Mouse (Mus musculus) intestine, postnatal 0 days (tissue): ENCODE measurements around the gene Dnm2. TPM values are rescaled to one million over a fixed set of nuclear protein-coding genes. Genes with fewer than 3 reads are reported as not detected.
A peak's percentile ranks its signal among the peaks of the same experiment; 100 is the strongest.

ENCODE experiments used
- ATAC-seq: fragments of 200-750 bp; cut with Nextera tagmentation; 2 replicates; pipeline ENCODE4 v1.8.0; 2017; ENCODE audit warnings: mild to moderate bottlenecking, moderate TSS enrichment, moderate library complexity
- H3K27ac ChIP-seq: fragments of 300-500 bp; sonication (generic); 2 replicates; pipeline ENCODE4 v1.5.1; 2014; ENCODE audit warnings: mild to moderate bottlenecking, low read depth, low read length, moderate library complexity
- H3K27me3 ChIP-seq: fragments of 300-500 bp; sonication (generic); replicated peaks from 2 replicates; pipeline ENCODE4 v1.6.1; 2014; ENCODE audit warnings: low read length, mixed read lengths; ENCODE audit not compliant: control insufficient read depth, insufficient read depth
- H3K36me3 ChIP-seq: fragments of 300-500 bp; sonication (generic); 2 replicates; pipeline ENCODE4 v1.6.1; 2014; ENCODE audit warnings: mild to moderate bottlenecking, moderate library complexity; ENCODE audit not compliant: control insufficient read depth, insufficient read depth
- H3K4me1 ChIP-seq: fragments of 300-500 bp; sonication (generic); replicated peaks from 2 replicates; pipeline ENCODE4 v1.6.1; 2014; ENCODE audit warnings: antibody characterized with exemption, low read length, mixed read lengths; ENCODE audit not compliant: control insufficient read depth, insufficient read depth
- H3K4me2 ChIP-seq: fragments of 300-500 bp; sonication (generic); replicated peaks from 2 replicates; pipeline ENCODE4 v1.6.1; 2014; ENCODE audit warnings: low read depth, mild to moderate bottlenecking, moderate library complexity
- H3K4me3 ChIP-seq: fragments of 300-500 bp; sonication (generic); 2 replicates; pipeline ENCODE4 v1.5.1; 2014; ENCODE audit warnings: low read depth, low read length
- H3K9ac ChIP-seq: fragments of 300-500 bp; sonication (generic); 2 replicates; pipeline ENCODE4 v1.6.1; 2014; ENCODE audit warnings: mild to moderate bottlenecking, low read depth, low read length
- H3K9me3 ChIP-seq: fragments of 300-500 bp; sonication (generic); 2 replicates; pipeline ENCODE4 v1.6.1; 2016; ENCODE audit warnings: mixed run types; ENCODE audit not compliant: control insufficient read depth
- CTCF ChIP-seq: sonication (generic); IDR thresholded peaks from 2 replicates; pipeline ENCODE4 v1.5.1; 2016; ENCODE audit warnings: low read depth, mild to moderate bottlenecking, control low read depth, antibody characterized with exemption, moderate library complexity
- WGBS: fragments of 180-500 bp; shearing (Covaris S2); extraction: QIAGEN DNeasy Blood & Tissue Kit; methylation state at CpG from one replicate; pipeline ENCODE4 v1.1.7; 2014; 5-methylcytosine and 5-hydroxymethylcytosine counted together
- polyA plus RNA-seq: library from polyadenylated mRNA; unstranded; fragments of >200 nt; fragmentation: Nextera tagmentation; extraction: Ambion mirVana; gene quantifications from 2 replicates; pipeline ENCODE4 v1.2.1, GENCODE M21; 2015

Gene Dnm2
- polyA plus RNA-seq = 69.6 and 74.7 TPM in 2 replicates

- Histone ChIP-seq H3K27me3 (no peaks in the 10 kb centered on the region), H3K4me2 (peak within 1 kb of the TSS; percentile 75), H3K27ac (peak within 1 kb of the TSS; percentile 95), H3K4me3 (peak within 1 kb of the TSS; percentile 92), H3K36me3 (peaks cover 14% of the 10 kb centered on the region; the same call in 1 of the 2 replicates), H3K9ac (peak within 1 kb of the TSS; percentile 93), H3K9me3 (no peaks in the 10 kb centered on the region), H3K4me1 (peaks cover 8% of the 10 kb centered on the region; the same call in 1 of the 2 replicates)
- peak; percentile 98 for ATAC-seq
- TF ChIP-seq CTCF = no peak
- WGBS = under 1% methylated on average over 74 of the region's 82 CpGs
Measured at GRCm38 (mm10) chr9:21424631-21425555, at the start of gene Dnm2. Gene Dnm2, plus strand, starts transcription at chr9:21424908.

- 78% methylated on average over 3 of the region's 3 CpGs for WGBS
- H3K4me2 ChIP-seq = no peak overlapping the region
- H3K27me3 ChIP-seq = no peaks in the 10 kb centered on the region
- no peaks in the 10 kb centered on the region; the same call in none of the 2 replicates for H3K36me3 ChIP-seq
- H3K4me3 ChIP-seq = no peak overlapping the region
- no peak for TF ChIP-seq CTCF
- no peak overlapping the region for H3K9ac ChIP-seq
- H3K27ac ChIP-seq = no peak overlapping the region
- H3K4me1 ChIP-seq = no peaks in the 10 kb centered on the region
- no peak for ATAC-seq
- H3K9me3 ChIP-seq = no peaks in the 10 kb centered on the region
Measured at GRCm38 (mm10) chr9:21379195-21379594, 45.5 kb upstream of the Dnm2 start.

GRCm38 (mm10) chr9:21380868-21381267, 43.8 kb upstream of the Dnm2 start:
- Histone ChIP-seq H3K9me3 (no peaks in the 10 kb centered on the region), H3K27ac (no peak overlapping the region), H3K36me3 (no peaks in the 10 kb centered on the region; the same call in none of the 2 replicates), H3K9ac (no peak overlapping the region), H3K4me1 (no peaks in the 10 kb centered on the region), H3K4me3 (no peak overlapping the region), H3K27me3 (no peaks in the 10 kb centered on the region), H3K4me2 (no peak overlapping the region)
- ATAC-seq = no peak
- no peak for TF ChIP-seq CTCF

- no peak for ATAC-seq
- Histone ChIP-seq H3K4me3 (no peak overlapping the region), H3K9ac (no peak overlapping the region), H3K4me1 (no peaks in the 10 kb centered on the region), H3K27me3 (no peaks in the 10 kb centered on the region), H3K36me3 (peaks cover 6% of the 10 kb centered on the region), H3K9me3 (no peaks in the 10 kb centered on the region), H3K4me2 (no peak overlapping the region), H3K27ac (no peak overlapping the region)
- no peak for TF ChIP-seq CTCF
Measured at GRCm38 (mm10) chr9:21383966-21384365, 40.7 kb upstream of the Dnm2 start.

- ATAC-seq = no peak
- TF ChIP-seq CTCF = no peak
- 89% methylated on average over 10 of the region's 10 CpGs for WGBS
Measured at GRCm38 (mm10) chr9:21392646-21393175, 32.0 kb upstream of the Dnm2 start.

GRCm38 (mm10) chr9:21395692-21396091, 29.0 kb upstream of the Dnm2 start:
- H3K36me3 ChIP-seq = peaks cover 89% of the 10 kb centered on the region
- WGBS = 80% methylated on average over 3 of the region's 3 CpGs
- H3K27ac ChIP-seq = no peak overlapping the region
- no peak overlapping the region for H3K4me2 ChIP-seq
- no peak overlapping the region for H3K9ac ChIP-seq
- H3K27me3 ChIP-seq = no peaks in the 10 kb centered on the region
- ATAC-seq = no peak
- H3K4me3 ChIP-seq = no peak overlapping the region
- no peaks in the 10 kb centered on the region for H3K4me1 ChIP-seq
- H3K9me3 ChIP-seq = no peaks in the 10 kb centered on the region
- no peak for TF ChIP-seq CTCF

More at GRCm38 (mm10) chr9:21392646-21393175, 32.0 kb upstream of the Dnm2 start:
- H3K4me2 ChIP-seq = no peak overlapping the region
- H3K27ac ChIP-seq = no peak overlapping the region
- H3K9me3 ChIP-seq = no peaks in the 10 kb centered on the region
- H3K4me3 ChIP-seq = no peak overlapping the region
- H3K36me3 ChIP-seq = peaks cover 84% of the 10 kb centered on the region
- no peaks in the 10 kb centered on the region for H3K27me3 ChIP-seq
- no peaks in the 10 kb centered on the region for H3K4me1 ChIP-seq
- H3K9ac ChIP-seq = no peak overlapping the region
